Mouse (Mus musculus) cerebellum, postnatal 25 days (tissue): ENCODE results near the gene Ccl27b.
"Not testable (repeated sequence)": the region's sequence is repeated elsewhere in the genome, so short reads cannot be mapped to it uniquely, and the experiment has no call there.

Source experiments
- DNase-seq, 2 experiments: peaks; one replicate each; pipeline ENCODE4 v3.0.0; 2021; ENCODE audit warnings: mixed read lengths in 2 of 2

Ccl27b gene

GRCm38 (mm10) chr4:42654951-42655350 is at the start of gene Ccl27b:
Gene Ccl27b, plus strand, starts transcription at chr4:42655251.
- DNase-seq = not testable (repeated sequence)

- not testable (repeated sequence) for DNase-seq
Measured at GRCm38 (mm10) chr4:42611895-42612294, 43.2 kb upstream of the Ccl27b start, which contains the start of gene Gm10591. Gene Gm10591, plus strand, starts transcription at chr4:42612195.

DNA sequence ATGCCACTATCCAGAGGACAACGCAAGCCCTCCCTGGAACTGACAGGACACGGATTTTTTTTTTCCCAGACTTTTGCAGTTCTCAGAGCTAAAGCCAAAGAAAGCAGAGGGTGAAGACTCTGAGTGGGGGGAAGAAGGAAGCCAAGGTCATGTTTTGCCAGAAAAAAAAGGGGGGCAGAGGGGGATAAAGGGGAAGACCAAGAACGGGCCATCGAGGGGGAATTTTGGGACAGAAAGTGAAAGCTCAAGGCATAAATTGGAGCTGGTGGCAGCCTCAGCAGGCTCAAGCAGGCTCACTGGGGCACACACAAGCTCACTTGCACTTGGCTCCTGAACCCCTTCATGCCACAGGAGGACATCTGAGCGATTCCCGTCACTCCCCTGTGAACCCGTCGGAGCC is 25.6 kb upstream of the Ccl27b start, which contains the start of gene Gm2564:
TSS of gene Gm2564 (plus strand) at position 301 of the 400 bp plus-strand sequence.
- DNase-seq = not testable (repeated sequence)

DNA sequence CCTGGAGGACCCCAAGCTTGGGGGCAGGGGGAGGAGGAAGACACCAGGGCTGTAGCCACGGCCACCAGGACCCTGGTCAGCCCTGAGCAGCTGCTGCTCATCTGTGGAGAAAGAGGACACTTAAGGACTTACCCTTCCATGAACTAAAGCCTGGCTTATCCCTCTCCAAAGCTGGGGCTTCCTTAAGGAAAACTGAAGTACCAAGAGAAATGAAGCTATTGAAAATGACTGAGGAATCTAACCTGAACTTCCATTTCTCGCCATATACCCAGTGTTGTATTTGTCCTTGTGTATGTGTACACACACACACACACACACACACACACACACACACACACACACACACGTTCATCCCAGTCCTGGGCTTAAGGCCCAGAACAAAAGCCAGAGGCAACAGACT is 6.7 kb downstream of the Ccl27b start, which contains the start of gene Il11ra2:
TSS of gene Il11ra2 (minus strand) at position 101 of the 400 bp plus-strand sequence.
- DNase-seq = not testable (repeated sequence)

DNA sequence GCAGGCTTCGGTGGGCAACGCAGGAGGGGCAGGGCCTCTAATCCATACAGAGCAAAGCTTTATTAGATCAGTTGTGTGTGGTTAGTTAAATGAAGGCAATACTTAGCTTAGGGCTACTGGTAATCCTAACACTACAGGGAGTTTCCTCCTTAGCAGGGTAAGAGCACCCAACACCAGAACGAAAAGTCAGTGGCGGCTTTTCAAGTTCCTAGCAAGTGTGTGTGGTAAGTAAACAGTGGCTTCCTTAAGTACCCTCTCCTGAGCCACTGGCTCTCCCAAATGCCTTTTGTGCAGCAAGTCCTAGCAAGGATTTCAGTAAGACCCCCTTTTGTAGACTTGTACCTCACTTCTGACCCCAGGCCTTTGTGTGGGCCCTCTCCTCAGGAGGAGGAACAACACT is 20.4 kb downstream of the Ccl27b start:
- DNase-seq = not testable (repeated sequence)

GRCm38 (mm10) chr4:42679365-42679764 is 24.3 kb downstream of the Ccl27b start:
- DNase-seq = not testable (repeated sequence)

- DNase-seq = not testable (repeated sequence)
Measured at GRCm38 (mm10) chr4:42680374-42681356, 25.6 kb downstream of the Ccl27b start.

GRCm38 (mm10) chr4:42681473-42682182 is 26.6 kb downstream of the Ccl27b start:
- not testable (repeated sequence) for DNase-seq

- not testable (repeated sequence) for DNase-seq
Measured at GRCm38 (mm10) chr4:42682183-42682524, 27.1 kb downstream of the Ccl27b start.
